Mouse (Mus musculus) forebrain, embryonic 10.5 days (tissue): ENCODE results near the gene Rnf145. TPM values are rescaled to one million over a fixed set of nuclear protein-coding genes. Genes with fewer than 3 reads are reported as not detected.

ENCODE experiments used
- DNase-seq: peaks from one replicate; pipeline ENCODE4 v3.0.0-alpha.2; 2017; ENCODE audit warnings: low spot score; ENCODE audit errors: extremely low spot score
- H3K27ac ChIP-seq: fragments of 300-500 bp; sonication (generic); 2 replicates; pipeline ENCODE4 v1.5.1; 2016; ENCODE audit warnings: mild to moderate bottlenecking
- H3K27me3 ChIP-seq: fragments of 300-500 bp; sonication (generic); 2 replicates; pipeline ENCODE4 v1.6.1; 2016; ENCODE audit warnings: mild to moderate bottlenecking; ENCODE audit not compliant: poor library complexity, severe bottlenecking
- H3K36me3 ChIP-seq: fragments of 300-500 bp; sonication (generic); replicated peaks from 2 replicates; pipeline ENCODE4 v1.6.1; 2016; ENCODE audit warnings: mild to moderate bottlenecking, moderate library complexity
- H3K4me1 ChIP-seq: fragments of 300-500 bp; sonication (generic); 2 replicates; pipeline ENCODE4 v1.6.1; 2016
- H3K4me3 ChIP-seq: fragments of 300-500 bp; sonication (generic); 2 replicates; pipeline ENCODE4 v1.5.1; 2016; ENCODE audit warnings: mild to moderate bottlenecking, moderate library complexity
- H3K9me3 ChIP-seq: fragments of 300-500 bp; sonication (generic); 2 replicates; pipeline ENCODE4 v1.6.1; 2016; ENCODE audit warnings: mild to moderate bottlenecking, moderate library complexity
- WGBS: fragments of 180-500 bp; shearing (Covaris S2); methylation state at CpG from one replicate; pipeline ENCODE4 v1.1.7; 2016; 5-methylcytosine and 5-hydroxymethylcytosine counted together
- polyA plus RNA-seq: library from polyadenylated mRNA; unstranded; fragments of >200 nt; fragmentation: Nextera tagmentation; extraction: Ambion mirVana; gene quantifications from 2 replicates; pipeline ENCODE4 v1.2.1, GENCODE M21; 2016

Gene Rnf145
- polyA plus RNA-seq, 1 experiment from 2014 or later: 92.8 TPM

GRCm38 (mm10) chr11:44496217-44496616, 22.5 kb upstream of the Rnf145 start:
- Histone ChIP-seq H3K27me3 (no peaks in the 10 kb centered on the region), H3K4me1 (peaks cover 9% of the 10 kb centered on the region; the same call in 1 of the 2 replicates), H3K4me3 (no peak overlapping the region), H3K9me3 (no peaks in the 10 kb centered on the region), H3K27ac (no peak overlapping the region), H3K36me3 (no peaks in the 10 kb centered on the region)
- WGBS: 59% methylated on average over 3 of the region's 3 CpGs
- DNase-seq: no peak

- Histone ChIP-seq H3K4me3 (no peak overlapping the region), H3K36me3 (no peaks in the 10 kb centered on the region), H3K27me3 (no peaks in the 10 kb centered on the region), H3K4me1 (peaks cover 9% of the 10 kb centered on the region; the same call in 1 of the 2 replicates), H3K27ac (no peak overlapping the region), H3K9me3 (no peaks in the 10 kb centered on the region)
- WGBS: 82% methylated on average over 13 of the region's 13 CpGs
- DNase-seq: no peak
Measured at GRCm38 (mm10) chr11:44498412-44499272, 20.1 kb upstream of the Rnf145 start.

- Histone ChIP-seq H3K27me3 (no peaks in the 10 kb centered on the region), H3K36me3 (no peaks in the 10 kb centered on the region), H3K4me3 (no peak overlapping the region), H3K4me1 (peaks cover 9% of the 10 kb centered on the region; the same call in 1 of the 2 replicates), H3K9me3 (no peaks in the 10 kb centered on the region), H3K27ac (no peak overlapping the region)
- DNase-seq: no peak
- WGBS: 87% methylated on average over 7 of the region's 7 CpGs
Measured at GRCm38 (mm10) chr11:44500966-44501365, 17.8 kb upstream of the Rnf145 start.

GRCm38 (mm10) chr11:44501477-44501876, 17.3 kb upstream of the Rnf145 start:
- no peak for DNase-seq
- 94% methylated on average over 2 of the region's 2 CpGs for WGBS
- no peaks in the 10 kb centered on the region for H3K9me3 ChIP-seq
- H3K4me1 ChIP-seq: peaks cover 5% of the 10 kb centered on the region; the same call in 1 of the 2 replicates
- no peak overlapping the region for H3K4me3 ChIP-seq
- H3K36me3 ChIP-seq: no peaks in the 10 kb centered on the region
- H3K27ac ChIP-seq: no peak overlapping the region
- no peaks in the 10 kb centered on the region for H3K27me3 ChIP-seq

- Histone ChIP-seq H3K9me3 (no peaks in the 10 kb centered on the region), H3K4me1 (no peaks in the 10 kb centered on the region), H3K4me3 (no peak overlapping the region), H3K27me3 (no peaks in the 10 kb centered on the region), H3K36me3 (no peaks in the 10 kb centered on the region), H3K27ac (no peak overlapping the region)
- WGBS: 60% methylated on average over 5 of the region's 5 CpGs
- no peak for DNase-seq
Measured at GRCm38 (mm10) chr11:44502931-44503330, 15.8 kb upstream of the Rnf145 start.

- Histone ChIP-seq H3K9me3 (no peaks in the 10 kb centered on the region), H3K27ac (no peak overlapping the region), H3K4me3 (no peak overlapping the region), H3K36me3 (no peaks in the 10 kb centered on the region), H3K27me3 (no peaks in the 10 kb centered on the region), H3K4me1 (no peaks in the 10 kb centered on the region)
- 94% methylated on average over 7 of the region's 7 CpGs for WGBS
- DNase-seq: no peak
Measured at GRCm38 (mm10) chr11:44504146-44504545, 14.6 kb upstream of the Rnf145 start.

- 80% methylated on average over 3 of the region's 3 CpGs for WGBS
Measured at GRCm38 (mm10) chr11:44504761-44505160, 14.0 kb upstream of the Rnf145 start.

GRCm38 (mm10) chr11:44508876-44509275, 9.9 kb upstream of the Rnf145 start:
- no peaks in the 10 kb centered on the region for H3K36me3 ChIP-seq
- no peaks in the 10 kb centered on the region for H3K4me1 ChIP-seq
- no peak overlapping the region for H3K27ac ChIP-seq
- H3K4me3 ChIP-seq: no peak overlapping the region
- H3K27me3 ChIP-seq: no peaks in the 10 kb centered on the region
- H3K9me3 ChIP-seq: no peaks in the 10 kb centered on the region
- no peak for DNase-seq
- 80% methylated on average over 4 of the region's 4 CpGs for WGBS

More at GRCm38 (mm10) chr11:44504761-44505160, 14.0 kb upstream of the Rnf145 start:
- Histone ChIP-seq H3K4me1 (no peaks in the 10 kb centered on the region), H3K27ac (no peak overlapping the region), H3K27me3 (no peaks in the 10 kb centered on the region), H3K9me3 (no peaks in the 10 kb centered on the region), H3K36me3 (no peaks in the 10 kb centered on the region), H3K4me3 (no peak overlapping the region)
- DNase-seq: no peak

GRCm38 (mm10) chr11:44509906-44510305, 8.9 kb upstream of the Rnf145 start:
- Histone ChIP-seq H3K27ac (no peak overlapping the region), H3K4me1 (no peaks in the 10 kb centered on the region), H3K27me3 (no peaks in the 10 kb centered on the region), H3K36me3 (no peaks in the 10 kb centered on the region), H3K4me3 (no peak overlapping the region), H3K9me3 (no peaks in the 10 kb centered on the region)
- DNase-seq: no peak
- 89% methylated on average over 2 of the region's 2 CpGs for WGBS

- H3K4me3 ChIP-seq: no peak overlapping the region
- no peaks in the 10 kb centered on the region for H3K4me1 ChIP-seq
- H3K27ac ChIP-seq: no peak overlapping the region
- H3K36me3 ChIP-seq: no peaks in the 10 kb centered on the region
- WGBS: 89% methylated on average over 7 of the region's 7 CpGs
- H3K27me3 ChIP-seq: no peaks in the 10 kb centered on the region
- no peak for DNase-seq
- H3K9me3 ChIP-seq: no peaks in the 10 kb centered on the region
Measured at GRCm38 (mm10) chr11:44510371-44510770, 8.4 kb upstream of the Rnf145 start.

- H3K27ac ChIP-seq: no peak overlapping the region
- 86% methylated on average over 14 of the region's 14 CpGs for WGBS
- DNase-seq: no peak
Measured at GRCm38 (mm10) chr11:44512044-44513025, 6.4 kb upstream of the Rnf145 start.

GRCm38 (mm10) chr11:44513026-44513422, 5.7 kb upstream of the Rnf145 start:
- Histone ChIP-seq H3K4me3 (no peak overlapping the region), H3K36me3 (no peaks in the 10 kb centered on the region), H3K4me1 (peaks cover 22% of the 10 kb centered on the region), H3K27ac (no peak overlapping the region), H3K27me3 (no peaks in the 10 kb centered on the region), H3K9me3 (no peaks in the 10 kb centered on the region)
- 72% methylated on average over 2 of the region's 2 CpGs for WGBS
- DNase-seq: no peak

More at GRCm38 (mm10) chr11:44512044-44513025, 6.4 kb upstream of the Rnf145 start:
- Histone ChIP-seq H3K9me3 (no peaks in the 10 kb centered on the region), H3K4me3 (no peak overlapping the region), H3K4me1 (peaks cover 15% of the 10 kb centered on the region), H3K36me3 (no peaks in the 10 kb centered on the region), H3K27me3 (no peaks in the 10 kb centered on the region)
